ENCODE assay signal across 26 mouse cellular contexts in genomic region chr12:116888856-116889255, GRCm38 (mm10).
DNase-seq lines count a peak whose midpoint lies in the region; ATAC-seq and TF ChIP-seq lines count a peak whose summit lies in the region.
"Had no signal": no experiment of that assay in that cellular context is flagged by ENCODE, and none has a peak within 500 bp of the region (broad histone marks: within the 10 kb centered on the region; RNA-seq: fewer than 3 reads in every experiment).

No protein-coding gene starts in this region.

- H3K4me2 ChIP-seq in embryonic facial prominence, embryonic 14.5 days (ENCODE audit: low read depth, low read length): no peak overlapping the region
- H3K4me2 ChIP-seq in hindbrain, embryonic 13.5 days: no peak overlapping the region
- no peak overlapping the region for H3K4me2 ChIP-seq in hindbrain, embryonic 16.5 days (ENCODE audit: low read length)
- no peak overlapping the region for H3K4me2 ChIP-seq in midbrain, embryonic 14.5 days (ENCODE audit: low read length)
- H3K4me2 ChIP-seq: heart, embryonic 12.5 days; limb, embryonic 13.5 days; liver, embryonic 11.5 days; lung, embryonic 15.5 days had no signal

- no peaks in the 10 kb centered on the region for H3K4me1 ChIP-seq in embryonic facial prominence, embryonic 14.5 days (ENCODE audit: control insufficient read depth, insufficient read depth, low read length)
- no peaks in the 10 kb centered on the region for H3K4me1 ChIP-seq in embryonic facial prominence, embryonic 10.5 days
- H3K4me1 ChIP-seq in hindbrain, embryonic 13.5 days (replicated peaks): peaks cover 31% of the 10 kb centered on the region
- H3K4me1 ChIP-seq in hindbrain, embryonic 16.5 days (ENCODE audit: control insufficient read depth, insufficient read depth, low read depth, low read length): no peaks in the 10 kb centered on the region; the same call in 1 of the 2 replicates
- H3K4me1 ChIP-seq in midbrain, embryonic 14.5 days (ENCODE audit: control insufficient read depth, insufficient read depth, low read length): peaks cover 25% of the 10 kb centered on the region
- H3K4me1 ChIP-seq in kidney, adult 2 months (ENCODE audit: control insufficient read depth, insufficient read depth, low read length): no peaks in the 10 kb centered on the region
- H3K4me1 ChIP-seq: heart, embryonic 12.5 days; limb, embryonic 13.5 days; lung, embryonic 15.5 days had no signal

- no peak for TF ChIP-seq CTCF in kidney, adult 2 months (conservative IDR thresholded peaks at IDR 0.05; ENCODE audit: insufficient read depth, insufficient read length, low read depth, low read length)

- H3K4me3 ChIP-seq in embryonic facial prominence, embryonic 14.5 days (ENCODE audit: low read depth, low read length): no peak overlapping the region
- H3K4me3 ChIP-seq in embryonic facial prominence, embryonic 10.5 days: no peak overlapping the region
- no peak overlapping the region for H3K4me3 ChIP-seq in hindbrain, embryonic 13.5 days
- no peak overlapping the region for H3K4me3 ChIP-seq in hindbrain, embryonic 16.5 days (ENCODE audit: low read length)
- H3K4me3 ChIP-seq in midbrain, embryonic 14.5 days (replicated peaks; ENCODE audit: low read depth, low read length): no peak overlapping the region
- no peak overlapping the region for H3K4me3 ChIP-seq in kidney, adult 2 months (ENCODE audit: insufficient read depth, low read depth, low read length)
- H3K4me3 ChIP-seq: heart, embryonic 12.5 days; layer of hippocampus, adult 2 months; left cerebral cortex, adult 2 months; limb, embryonic 13.5 days; lung, embryonic 15.5 days had no signal

- peak; percentile 3 for DNase-seq in embryonic facial prominence, embryonic 14.5 days (ENCODE audit: low spot score)
- no peak for DNase-seq in embryonic facial prominence, embryonic 10.5 days (ENCODE audit: low spot score)
- DNase-seq in MN1 (ENCODE audit: low spot score): peak; percentile 44
- peak; percentile 84 for DNase-seq in midbrain, embryonic 14.5 days
- DNase-seq in kidney, adult 2 months: no peak
- DNase-seq: adrenal gland, postnatal 14 days; cerebellum, adult 18-20 months; cerebellum, postnatal 25 days; gastrocnemius, postnatal 14 days; heart, adult 18-20 months; heart, postnatal 4 days; kidney, adult 18-20 months; kidney, postnatal 36 days; lung, postnatal 36 days; right cerebral cortex, adult 18-20 months; spleen, adult 18-20 months; thymus, postnatal 14 days had no signal

- no peaks in the 10 kb centered on the region for H3K36me3 ChIP-seq in embryonic facial prominence, embryonic 14.5 days (ENCODE audit: control insufficient read depth, insufficient read depth, low read length)
- no peaks in the 10 kb centered on the region for H3K36me3 ChIP-seq in embryonic facial prominence, embryonic 10.5 days (replicated peaks)
- no peaks in the 10 kb centered on the region for H3K36me3 ChIP-seq in hindbrain, embryonic 13.5 days
- H3K36me3 ChIP-seq in hindbrain, embryonic 16.5 days (ENCODE audit: control insufficient read depth, insufficient read depth, low read length): no peaks in the 10 kb centered on the region
- H3K36me3 ChIP-seq in midbrain, embryonic 14.5 days (ENCODE audit: control insufficient read depth, insufficient read depth, low read length): no peaks in the 10 kb centered on the region
- H3K36me3 ChIP-seq in kidney, adult 2 months (ENCODE audit: control insufficient read depth, insufficient read depth, low read length): no peaks in the 10 kb centered on the region
- H3K36me3 ChIP-seq: heart, embryonic 12.5 days; limb, embryonic 13.5 days; lung, embryonic 15.5 days had no signal

- ATAC-seq in embryonic facial prominence, embryonic 14.5 days (ENCODE audit: low read depth): no peak
- ATAC-seq in hindbrain, embryonic 13.5 days (ENCODE audit: low FRiP score): peak; percentile 9; the same call in 1 of the 2 replicates
- no peak for ATAC-seq in hindbrain, embryonic 16.5 days
- peak; percentile 22; the same call in 1 of the 2 replicates for ATAC-seq in midbrain, embryonic 14.5 days (ENCODE audit: low FRiP score, low TSS enrichment)
- no peak for ATAC-seq in erythroid progenitor cell, adult 5-6 weeks (replicated peaks; ENCODE audit: low FRiP score, poor library complexity, severe bottlenecking)

- 72% methylated on average over 2 of the region's 2 CpGs for WGBS in embryonic facial prominence, embryonic 14.5 days
- 83% methylated on average over 2 of the region's 2 CpGs for WGBS in embryonic facial prominence, embryonic 10.5 days
- WGBS in hindbrain, embryonic 13.5 days: 58% methylated on average over 2 of the region's 2 CpGs
- 61% methylated on average over 2 of the region's 2 CpGs for WGBS in hindbrain, embryonic 16.5 days
- WGBS in midbrain, embryonic 14.5 days: 66% methylated on average over 2 of the region's 2 CpGs
- WGBS in kidney, adult 2 months: 77% methylated on average over 2 of the region's 2 CpGs

- H3K27me3 ChIP-seq in embryonic facial prominence, embryonic 14.5 days (replicated peaks; ENCODE audit: control insufficient read depth, insufficient read depth, low read length): no peaks in the 10 kb centered on the region
- no peaks in the 10 kb centered on the region for H3K27me3 ChIP-seq in embryonic facial prominence, embryonic 10.5 days (replicated peaks; ENCODE audit: low read depth, poor library complexity, severe bottlenecking)
- 0 out of 2 replicates have a peak, but pooled peaks cover 3% of the 10 kb centered on the region for H3K27me3 ChIP-seq in hindbrain, embryonic 13.5 days
- no peaks in the 10 kb centered on the region for H3K27me3 ChIP-seq in hindbrain, embryonic 16.5 days (replicated peaks; ENCODE audit: control insufficient read depth, insufficient read depth, low read length)
- H3K27me3 ChIP-seq in midbrain, embryonic 14.5 days (ENCODE audit: control insufficient read depth, insufficient read depth, low read length): no peaks in the 10 kb centered on the region
- no peaks in the 10 kb centered on the region for H3K27me3 ChIP-seq in kidney, adult 2 months (replicated peaks; ENCODE audit: control insufficient read depth, insufficient read depth, low read length)
- H3K27me3 ChIP-seq: heart, embryonic 12.5 days; limb, embryonic 13.5 days; lung, embryonic 15.5 days had no signal

- H3K9ac ChIP-seq in embryonic facial prominence, embryonic 14.5 days (ENCODE audit: low read depth, low read length): no peak overlapping the region
- no peak overlapping the region for H3K9ac ChIP-seq in hindbrain, embryonic 13.5 days
- no peak overlapping the region for H3K9ac ChIP-seq in hindbrain, embryonic 16.5 days (ENCODE audit: low read depth, low read length)
- no peak overlapping the region for H3K9ac ChIP-seq in midbrain, embryonic 14.5 days (replicated peaks; ENCODE audit: low read length)
- H3K9ac ChIP-seq: heart, embryonic 12.5 days; limb, embryonic 13.5 days; lung, embryonic 15.5 days had no signal

- H3K9me3 ChIP-seq in embryonic facial prominence, embryonic 14.5 days (ENCODE audit: control insufficient read depth, low read length): no peaks in the 10 kb centered on the region
- H3K9me3 ChIP-seq in embryonic facial prominence, embryonic 10.5 days: no peaks in the 10 kb centered on the region
- no peaks in the 10 kb centered on the region for H3K9me3 ChIP-seq in hindbrain, embryonic 13.5 days
- H3K9me3 ChIP-seq in hindbrain, embryonic 16.5 days (ENCODE audit: control insufficient read depth, low read length): no peaks in the 10 kb centered on the region
- H3K9me3 ChIP-seq in midbrain, embryonic 14.5 days (ENCODE audit: control insufficient read depth, low read length): no peaks in the 10 kb centered on the region
- H3K9me3 ChIP-seq: limb, embryonic 13.5 days; lung, embryonic 15.5 days had no signal

- H3K27ac ChIP-seq in embryonic facial prominence, embryonic 14.5 days (replicated peaks; ENCODE audit: low read depth, low read length): no peak overlapping the region
- no peak overlapping the region for H3K27ac ChIP-seq in embryonic facial prominence, embryonic 10.5 days (replicated peaks)
- peak overlapping the region; percentile 79 for H3K27ac ChIP-seq in hindbrain, embryonic 13.5 days
- H3K27ac ChIP-seq in hindbrain, embryonic 16.5 days (ENCODE audit: low read depth, low read length): no peak overlapping the region
- peak overlapping the region; percentile 76; the same call in 1 of the 2 replicates for H3K27ac ChIP-seq in midbrain, embryonic 14.5 days (replicated peaks; ENCODE audit: low read depth, low read length)
- H3K27ac ChIP-seq in kidney, adult 2 months (ENCODE audit: insufficient read depth, low read depth, low read length): no peak overlapping the region
- H3K27ac ChIP-seq: layer of hippocampus, adult 2 months; left cerebral cortex, adult 2 months; limb, embryonic 13.5 days; lung, embryonic 15.5 days had no signal

- no peak for TF ChIP-seq POLR2A in kidney, adult 2 months (IDR thresholded peaks at IDR 0.05; ENCODE audit: low read depth, low read length)

Comparison
In these comparisons a context has a peak if more than half of its experiments do, and no peak if none do; other contexts are left out.
1. ATAC-seq: peak in hindbrain, embryonic 13.5 days (single experiment) and midbrain, embryonic 14.5 days (single experiment); none in embryonic facial prominence, embryonic 14.5 days (single experiment), hindbrain, embryonic 16.5 days (single experiment) and erythroid progenitor cell, adult 5-6 weeks (single experiment).
2. DNase-seq: peak in embryonic facial prominence, embryonic 14.5 days (single experiment), MN1 (single experiment) and midbrain, embryonic 14.5 days (single experiment); none in embryonic facial prominence, embryonic 10.5 days (single experiment) and kidney, adult 2 months (single experiment).
3. H3K27ac ChIP-seq: peak in hindbrain, embryonic 13.5 days (single experiment) and midbrain, embryonic 14.5 days (single experiment); none in embryonic facial prominence, embryonic 14.5 days (single experiment), embryonic facial prominence, embryonic 10.5 days (single experiment), hindbrain, embryonic 16.5 days (single experiment) and kidney, adult 2 months (single experiment).